Mouse (Mus musculus) lung, postnatal 0 days (tissue): ENCODE measurements at regions not wholly inside any gene's neighbourhood (a gene's known extent, or its start where the extent isn't known, plus 50 kb on each side); places are given as distances from the start of the nearest gene placed in this dataset.

Experiments used
- ATAC-seq: fragments of 200-750 bp; cut with Nextera tagmentation; 2 replicates; pipeline ENCODE4 v1.8.0; 2017; ENCODE audit warnings: moderate library complexity
- DNase-seq: peaks from one replicate; pipeline ENCODE4 v3.0.0-alpha.2; 2016; ENCODE audit warnings: low spot score
- H3K27ac ChIP-seq: fragments of 300-500 bp; sonication (generic); 2 replicates; pipeline ENCODE4 v1.5.1; 2014; ENCODE audit warnings: antibody characterized with exemption, mild to moderate bottlenecking, low read length, mixed read lengths
- H3K27me3 ChIP-seq: fragments of 300-500 bp; sonication (generic); replicated peaks from 2 replicates; pipeline ENCODE4 v1.6.1; 2014; ENCODE audit warnings: low read length, mixed read lengths; ENCODE audit not compliant: insufficient read depth
- H3K36me3 ChIP-seq: fragments of 300-500 bp; sonication (generic); 2 replicates; pipeline ENCODE4 v1.6.1; 2014; ENCODE audit warnings: low read length, mixed read lengths; ENCODE audit not compliant: insufficient read depth
- H3K4me1 ChIP-seq: fragments of 300-500 bp; sonication (generic); 2 replicates; pipeline ENCODE4 v1.6.1; 2014; ENCODE audit warnings: antibody characterized with exemption, low read depth, low read length, mixed read lengths; ENCODE audit not compliant: insufficient read depth
- H3K4me2 ChIP-seq: fragments of 300-500 bp; sonication (generic); replicated peaks from 2 replicates; pipeline ENCODE4 v1.6.1; 2014; ENCODE audit warnings: low read depth, mild to moderate bottlenecking, low read length, moderate library complexity, mixed read lengths
- H3K4me3 ChIP-seq: fragments of 300-500 bp; sonication (generic); 2 replicates; pipeline ENCODE4 v1.5.1; 2014; ENCODE audit warnings: low read depth, low read length
- H3K9ac ChIP-seq: fragments of 300-500 bp; sonication (generic); replicated peaks from 2 replicates; pipeline ENCODE4 v1.6.1; 2014; ENCODE audit warnings: low read depth, mild to moderate bottlenecking
- H3K9me3 ChIP-seq: fragments of 300-500 bp; sonication (generic); 2 replicates; pipeline ENCODE4 v1.6.1; 2016; ENCODE audit warnings: low read length, mixed read lengths
- CTCF ChIP-seq: IDR thresholded peaks from 2 replicates; pipeline ENCODE4 v1.5.1; 2016; ENCODE audit warnings: antibody characterized with exemption, mild to moderate bottlenecking
- EP300 ChIP-seq: IDR thresholded peaks from 2 replicates; pipeline ENCODE4 v1.6.1; 2016; ENCODE audit warnings: antibody characterized with exemption, mild to moderate bottlenecking, control low read depth
- WGBS: fragments of 180-500 bp; shearing (Covaris S2); extraction: QIAGEN DNeasy Blood & Tissue Kit; methylation state at CpG from one replicate; pipeline ENCODE4 v1.1.7; 2014; 5-methylcytosine and 5-hydroxymethylcytosine counted together

DNA sequence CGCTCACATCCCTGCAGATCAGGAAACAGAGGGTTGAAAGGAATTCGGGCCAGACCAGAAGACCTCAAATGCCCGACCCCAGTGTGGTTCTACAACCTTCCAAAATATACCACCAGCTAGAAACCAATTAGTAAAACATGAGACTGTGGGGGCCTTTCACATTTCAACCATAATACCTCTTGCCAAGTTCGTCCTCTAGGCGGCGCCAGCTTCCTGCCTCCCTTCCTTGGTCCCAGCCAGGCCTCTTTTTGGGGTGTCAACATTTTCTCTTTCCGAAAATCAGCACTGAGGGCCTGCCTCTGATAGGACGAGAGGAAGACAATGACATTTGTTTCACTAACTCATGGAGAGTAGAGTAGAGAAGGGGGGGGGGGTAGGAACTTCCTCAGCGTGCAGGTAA, 55.5 kb upstream of the Aff3 start:
- Histone ChIP-seq H3K27ac (no peak overlapping the region), H3K9me3 (no peaks in the 10 kb centered on the region), H3K9ac (no peak overlapping the region), H3K4me2 (no peak overlapping the region), H3K4me3 (no peak overlapping the region), H3K36me3 (no peaks in the 10 kb centered on the region), H3K27me3 (no peaks in the 10 kb centered on the region), H3K4me1 (no peaks in the 10 kb centered on the region)
- TF ChIP-seq EP300: no peak
- TF ChIP-seq CTCF: peak; percentile 32; the same call in 1 of the 2 replicates
- ATAC-seq: no peak
- no peak for DNase-seq
- 44% methylated on average over 9 of the region's 9 CpGs for WGBS

DNA sequence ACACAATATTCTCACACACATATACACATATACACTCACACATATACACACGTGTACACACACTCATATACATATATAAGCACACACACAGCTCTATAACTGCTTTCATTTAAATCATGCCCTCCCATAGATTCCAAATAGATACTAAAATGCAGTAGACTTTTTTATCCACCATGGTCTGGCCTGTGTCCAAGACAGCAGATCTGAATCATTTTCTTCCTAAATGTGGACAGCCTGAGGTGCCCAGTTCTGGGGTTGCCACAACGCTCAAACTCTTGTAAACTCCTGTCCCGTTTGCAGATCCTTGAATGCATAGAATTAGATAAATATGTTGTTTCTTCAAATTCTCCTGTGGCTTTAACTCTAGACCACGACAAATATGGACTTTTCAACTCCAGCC, 50.9 kb upstream of the Aff3 start:
- ATAC-seq (no peak), DNase-seq (no peak)
- H3K9ac ChIP-seq: no peak overlapping the region
- H3K27ac ChIP-seq: no peak overlapping the region
- WGBS: 59% methylated on average over 4 of the region's 4 CpGs
- TF ChIP-seq EP300: no peak
- no peaks in the 10 kb centered on the region for H3K4me1 ChIP-seq
- no peaks in the 10 kb centered on the region for H3K27me3 ChIP-seq
- H3K9me3 ChIP-seq: no peaks in the 10 kb centered on the region
- no peak overlapping the region for H3K4me3 ChIP-seq
- no peak overlapping the region for H3K4me2 ChIP-seq
- no peaks in the 10 kb centered on the region for H3K36me3 ChIP-seq
